Mouse (Mus musculus) intestine, embryonic 16.5 days (tissue): Measurements from ENCODE around the gene Kdm5b. TPM values are rescaled to one million over a fixed set of nuclear protein-coding genes. Genes with fewer than 3 reads are reported as not detected.

Source experiments
- ATAC-seq: fragments of 200-750 bp; cut with Nextera tagmentation; 2 replicates; pipeline ENCODE4 v1.8.0; 2017; ENCODE audit warnings: moderate TSS enrichment, moderate library complexity
- H3K27ac ChIP-seq: fragments of 300-500 bp; sonication (generic); 2 replicates; pipeline ENCODE4 v1.5.1; 2014; ENCODE audit warnings: mild to moderate bottlenecking, low read length
- H3K27me3 ChIP-seq: fragments of 300-500 bp; sonication (generic); replicated peaks from 2 replicates; pipeline ENCODE4 v1.6.1; 2014; ENCODE audit warnings: low read length, control low read depth, mixed read lengths; ENCODE audit not compliant: control insufficient read depth, insufficient read depth
- H3K36me3 ChIP-seq: fragments of 300-500 bp; sonication (generic); 2 replicates; pipeline ENCODE4 v1.6.1; 2014; ENCODE audit warnings: low read length, control low read depth; ENCODE audit not compliant: control insufficient read depth, insufficient read depth
- H3K4me1 ChIP-seq: fragments of 300-500 bp; sonication (generic); 2 replicates; pipeline ENCODE4 v1.6.1; 2014; ENCODE audit warnings: low read length, control low read depth, mixed read lengths; ENCODE audit not compliant: control insufficient read depth, insufficient read depth
- H3K4me2 ChIP-seq: fragments of 300-500 bp; sonication (generic); 2 replicates; pipeline ENCODE4 v1.6.1; 2014; ENCODE audit warnings: low read depth, low read length, control low read depth
- H3K4me3 ChIP-seq: fragments of 300-500 bp; sonication (generic); 2 replicates; pipeline ENCODE4 v1.5.1; 2014; ENCODE audit warnings: mild to moderate bottlenecking, low read length
- H3K9ac ChIP-seq: fragments of 300-500 bp; sonication (generic); 2 replicates; pipeline ENCODE4 v1.6.1; 2014; ENCODE audit warnings: low read depth, low read length
- H3K9me3 ChIP-seq: fragments of 300-500 bp; sonication (generic); 2 replicates; pipeline ENCODE4 v1.6.1; 2016; ENCODE audit warnings: low read length, control low read depth; ENCODE audit not compliant: control insufficient read depth
- WGBS: fragments of 180-500 bp; shearing (Covaris S2); extraction: QIAGEN DNeasy Blood & Tissue Kit; methylation state at CpG from one replicate; pipeline ENCODE4 v1.1.7; 2014; 5-methylcytosine and 5-hydroxymethylcytosine counted together
- polyA plus RNA-seq: library from polyadenylated mRNA; unstranded; fragments of >200 nt; fragmentation: Nextera tagmentation; extraction: Ambion mirVana; gene quantifications from 2 replicates; pipeline ENCODE4 v1.2.1, GENCODE M21; 2015

Gene Kdm5b
- polyA plus RNA-seq, 1 experiment from 2014 or later: 26.3 TPM

DNA sequence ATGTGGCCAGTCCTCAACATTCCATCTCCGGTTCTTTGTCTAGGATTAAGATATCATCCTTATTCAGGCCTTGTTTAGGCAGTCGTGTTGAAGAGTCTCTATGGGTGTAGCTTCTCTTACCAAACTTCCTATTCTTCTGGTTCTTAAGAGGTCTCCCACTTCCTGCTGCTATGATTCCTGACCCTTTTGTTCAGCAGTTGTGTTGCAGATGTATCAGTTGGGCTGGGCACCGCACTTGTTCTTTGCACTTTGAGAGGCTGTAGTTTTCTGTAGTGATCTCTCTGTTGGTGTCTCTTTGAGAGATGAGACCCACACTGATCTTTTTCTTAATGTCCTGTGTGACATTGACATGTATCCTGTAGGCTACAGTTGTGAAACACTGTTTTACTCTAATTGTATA, 10.7 kb downstream of the Kdm5b start:
- no peaks in the 10 kb centered on the region for H3K9me3 ChIP-seq
- no peaks in the 10 kb centered on the region for H3K36me3 ChIP-seq
- no peak overlapping the region for H3K4me3 ChIP-seq
- H3K4me1 ChIP-seq: 0 out of 2 replicates have a peak, but pooled peaks cover 4% of the 10 kb centered on the region
- H3K9ac ChIP-seq: no peak overlapping the region
- no peak for ATAC-seq
- H3K27ac ChIP-seq: no peak overlapping the region
- no peak overlapping the region for H3K4me2 ChIP-seq
- no peaks in the 10 kb centered on the region for H3K27me3 ChIP-seq
- 75% methylated on average over 3 of the region's 3 CpGs for WGBS

DNA sequence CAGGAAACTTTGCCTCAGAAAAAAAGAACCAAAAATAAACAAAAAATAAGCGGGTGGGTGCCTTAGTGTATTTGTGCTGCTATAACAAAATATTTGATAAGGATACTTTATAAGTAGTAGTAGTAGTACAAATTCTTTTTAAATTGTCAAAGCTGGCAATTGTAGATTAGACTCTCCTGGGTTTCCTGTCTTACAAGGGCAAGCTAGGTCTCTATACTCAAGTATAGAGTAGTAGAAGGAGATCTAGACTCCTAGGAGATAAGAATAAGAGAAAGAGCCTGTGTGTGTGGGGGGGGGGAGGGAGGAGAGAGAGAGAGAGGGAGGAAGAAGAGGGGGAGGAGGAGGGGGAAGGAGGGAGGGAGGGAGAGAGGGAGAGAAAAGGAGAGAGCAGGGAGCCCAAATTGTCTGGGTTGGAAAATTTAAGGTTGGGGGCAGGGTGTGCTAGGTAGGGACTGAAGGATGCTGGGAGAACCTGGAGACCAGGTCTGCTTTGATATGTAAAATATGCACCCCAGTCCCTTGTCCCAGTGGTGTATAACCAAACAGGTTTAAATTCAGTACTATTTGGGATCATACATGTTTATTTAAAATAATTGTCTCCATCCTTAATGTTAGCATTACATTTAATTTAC, 13.4 kb downstream of the Kdm5b start:
- 63% methylated on average over 1 of the region's 1 CpGs for whole genome bisulfite sequencing

DNA sequence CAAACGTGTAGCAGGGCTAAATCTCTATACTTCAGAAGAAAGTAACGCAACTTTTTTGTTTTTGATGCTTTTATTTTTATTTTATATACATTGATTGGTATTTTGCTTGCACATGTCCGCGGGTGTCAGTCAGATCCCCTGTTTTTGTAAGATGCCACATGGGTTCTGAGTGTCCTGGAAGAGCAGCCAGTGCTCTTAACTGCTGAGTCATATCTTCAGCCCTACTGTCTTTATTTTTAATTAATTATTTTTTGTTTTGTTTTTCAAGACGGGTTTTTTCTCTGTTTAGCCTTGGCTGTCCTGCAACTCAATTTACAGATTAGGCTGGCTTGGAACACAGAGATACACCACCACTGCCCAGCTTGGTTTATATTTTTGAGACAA, 14.0 kb downstream of the Kdm5b start:
- no peaks in the 10 kb centered on the region for H3K4me1 ChIP-seq
- no peak overlapping the region for H3K9ac ChIP-seq
- H3K9me3 ChIP-seq: no peaks in the 10 kb centered on the region
- no peak overlapping the region for H3K4me3 ChIP-seq
- no peaks in the 10 kb centered on the region for H3K27me3 ChIP-seq
- no peak overlapping the region for H3K4me2 ChIP-seq
- no peaks in the 10 kb centered on the region for H3K36me3 ChIP-seq
- ATAC-seq: no peak
- WGBS: 72% methylated on average over 5 of the region's 5 CpGs
- H3K27ac ChIP-seq: no peak overlapping the region

More for the DNA sequence above, 13.4 kb downstream of the Kdm5b start:
- no peak overlapping the region for H3K4me3 ChIP-seq
- no peaks in the 10 kb centered on the region for H3K9me3 ChIP-seq
- no peaks in the 10 kb centered on the region for H3K4me1 ChIP-seq
- no peak overlapping the region for H3K9ac ChIP-seq
- H3K27ac ChIP-seq: no peak overlapping the region
- H3K4me2 ChIP-seq: no peak overlapping the region
- no peak for ATAC-seq
- H3K36me3 ChIP-seq: no peaks in the 10 kb centered on the region
- H3K27me3 ChIP-seq: no peaks in the 10 kb centered on the region

DNA sequence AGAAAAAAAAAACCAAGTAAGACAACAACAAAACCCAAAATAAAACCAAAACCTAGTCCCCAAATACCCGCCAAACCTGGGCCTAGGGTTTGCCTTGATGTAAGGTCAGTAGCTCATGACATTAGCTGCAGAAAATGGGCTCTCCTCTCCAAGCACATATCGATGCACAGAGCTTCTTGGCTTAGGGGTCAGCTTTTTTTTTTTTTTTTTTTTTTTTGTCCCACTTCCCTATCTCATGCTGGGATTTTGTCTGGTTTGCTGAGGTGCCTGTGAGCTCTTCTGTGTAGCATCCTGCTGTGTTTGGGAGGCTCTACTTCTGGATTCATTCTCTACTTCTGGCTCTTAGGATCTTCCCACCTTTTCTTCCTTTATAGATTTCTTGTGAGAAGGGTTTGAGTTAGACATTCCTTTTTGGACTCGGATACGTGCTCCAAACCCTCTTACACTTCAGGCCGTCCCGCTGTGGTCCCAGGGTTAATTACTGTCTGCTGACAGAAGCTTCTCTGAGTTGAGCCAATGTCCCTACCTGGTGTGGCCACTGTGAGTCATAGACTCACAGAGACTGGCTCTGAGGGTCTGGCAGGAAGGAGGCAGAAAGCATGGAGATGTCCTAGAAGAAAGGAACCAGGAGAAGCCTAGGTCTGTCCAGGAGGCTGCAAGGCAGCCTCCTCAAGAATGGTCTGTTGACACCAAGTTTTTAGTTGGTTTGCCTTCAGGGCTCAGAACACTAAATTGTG, 17.6 kb downstream of the Kdm5b start:
- ATAC-seq: no peak
- Histone ChIP-seq H3K9ac (no peak overlapping the region), H3K27ac (no peak overlapping the region)

DNA sequence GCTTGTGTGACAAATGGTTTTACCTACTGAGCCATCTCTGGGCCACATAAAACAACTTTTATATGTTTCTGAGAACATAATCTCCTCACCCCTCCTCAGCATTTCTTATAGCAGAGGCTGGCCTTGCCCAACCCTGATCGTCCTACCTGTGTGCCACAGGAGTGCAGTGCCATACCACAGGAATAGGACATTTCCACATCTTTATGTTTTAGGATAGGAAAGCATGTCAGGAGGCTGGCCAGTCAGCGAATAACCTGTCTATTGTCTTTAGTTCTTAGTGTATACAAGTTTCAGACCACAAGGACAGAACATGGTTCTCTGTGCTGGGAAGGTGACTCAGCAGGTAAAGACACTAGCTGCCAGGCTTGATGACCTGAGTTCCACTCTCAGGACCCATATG, 20.8 kb downstream of the Kdm5b start:
- Histone ChIP-seq H3K27me3 (no peaks in the 10 kb centered on the region), H3K27ac (no peak overlapping the region), H3K4me2 (no peak overlapping the region), H3K9me3 (no peaks in the 10 kb centered on the region), H3K36me3 (no peaks in the 10 kb centered on the region), H3K4me1 (peaks cover 13% of the 10 kb centered on the region), H3K9ac (no peak overlapping the region), H3K4me3 (no peak overlapping the region)
- WGBS: 86% methylated on average over 2 of the region's 2 CpGs
- ATAC-seq: no peak

More for the DNA sequence above, 17.6 kb downstream of the Kdm5b start:
- Histone ChIP-seq H3K4me2 (no peak overlapping the region), H3K4me1 (peaks cover 1% of the 10 kb centered on the region; the same call in 1 of the 2 replicates), H3K9me3 (no peaks in the 10 kb centered on the region), H3K4me3 (no peak overlapping the region), H3K27me3 (no peaks in the 10 kb centered on the region), H3K36me3 (no peaks in the 10 kb centered on the region)
- WGBS: 87% methylated on average over 6 of the region's 6 CpGs

DNA sequence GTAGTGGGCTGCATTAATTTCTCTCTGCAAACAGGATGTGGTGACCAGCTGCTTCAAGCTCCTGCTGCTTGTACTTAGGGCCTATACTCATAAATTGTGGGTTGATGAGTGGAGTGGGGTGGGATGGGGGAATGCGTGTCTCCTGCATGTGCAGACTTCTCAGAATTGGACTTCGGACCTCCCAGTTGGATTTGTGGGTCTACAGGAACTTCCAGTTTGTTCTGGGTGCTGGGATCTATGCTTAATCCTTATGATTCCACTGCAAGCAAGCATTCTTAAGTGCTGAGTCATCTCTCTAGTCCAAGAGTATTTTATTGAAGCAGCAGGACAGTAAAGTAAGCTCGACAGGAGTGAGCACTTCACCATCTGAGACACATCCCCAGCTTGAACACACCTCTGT, 23.6 kb downstream of the Kdm5b start:
- Histone ChIP-seq H3K9ac (no peak overlapping the region), H3K4me1 (peaks cover 13% of the 10 kb centered on the region), H3K9me3 (no peaks in the 10 kb centered on the region), H3K4me2 (no peak overlapping the region), H3K27ac (no peak overlapping the region), H3K27me3 (no peaks in the 10 kb centered on the region), H3K36me3 (no peaks in the 10 kb centered on the region), H3K4me3 (no peak overlapping the region)
- ATAC-seq: peak; percentile 87
- WGBS: 24% methylated on average over 3 of the region's 3 CpGs

DNA sequence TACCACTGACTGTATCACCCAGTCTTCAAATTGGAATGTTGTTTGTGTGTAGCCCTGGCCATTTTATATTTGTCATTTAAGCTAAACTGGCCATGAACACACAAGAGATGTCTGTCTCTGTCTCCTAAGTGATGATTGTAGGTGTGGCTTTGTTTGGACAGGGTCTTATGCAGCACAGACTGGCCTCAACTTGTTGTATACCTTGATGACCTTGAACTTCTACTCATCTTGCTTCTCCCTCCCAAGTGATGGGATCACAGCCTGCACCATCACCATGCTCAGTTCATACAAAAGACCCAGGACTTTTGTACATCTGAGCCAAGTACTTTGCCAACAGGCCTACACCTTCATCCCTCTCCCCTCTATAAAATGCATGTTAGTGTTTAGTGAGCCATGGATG, 29.7 kb downstream of the Kdm5b start:
- no peaks in the 10 kb centered on the region for H3K4me1 ChIP-seq
- no peak overlapping the region for H3K4me2 ChIP-seq
- H3K27ac ChIP-seq: no peak overlapping the region
- no peaks in the 10 kb centered on the region for H3K9me3 ChIP-seq
- no peak overlapping the region for H3K4me3 ChIP-seq
- no peak overlapping the region for H3K9ac ChIP-seq
- 0 out of 2 replicates have a peak, but pooled peaks cover 2% of the 10 kb centered on the region for H3K36me3 ChIP-seq
- H3K27me3 ChIP-seq: no peaks in the 10 kb centered on the region
- no peak for ATAC-seq

DNA sequence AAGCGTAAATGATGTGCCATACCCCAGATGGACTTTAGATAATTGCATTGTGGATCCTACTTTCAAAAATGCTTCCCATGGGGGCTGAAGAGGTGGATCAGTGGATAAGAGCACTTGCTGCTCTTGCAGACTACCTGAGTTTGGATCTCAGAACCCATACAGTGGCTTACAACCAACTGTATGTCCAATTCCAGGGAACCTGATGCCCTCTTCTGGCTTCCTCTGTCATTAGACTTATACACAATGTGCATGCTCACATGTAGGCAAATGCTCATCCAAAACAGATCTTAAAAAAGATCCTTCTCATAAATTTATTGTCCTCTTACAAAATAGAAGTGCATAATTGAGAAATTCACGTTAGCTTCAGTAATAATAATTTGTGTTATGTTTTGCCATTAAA, 31.8 kb downstream of the Kdm5b start:
- Histone ChIP-seq H3K4me1 (no peaks in the 10 kb centered on the region), H3K4me3 (no peak overlapping the region), H3K9ac (no peak overlapping the region), H3K4me2 (no peak overlapping the region), H3K36me3 (0 out of 2 replicates have a peak, but pooled peaks cover 2% of the 10 kb centered on the region), H3K27me3 (no peaks in the 10 kb centered on the region), H3K27ac (no peak overlapping the region), H3K9me3 (no peaks in the 10 kb centered on the region)
- no peak for ATAC-seq
- WGBS: 87% methylated on average over 2 of the region's 2 CpGs

DNA sequence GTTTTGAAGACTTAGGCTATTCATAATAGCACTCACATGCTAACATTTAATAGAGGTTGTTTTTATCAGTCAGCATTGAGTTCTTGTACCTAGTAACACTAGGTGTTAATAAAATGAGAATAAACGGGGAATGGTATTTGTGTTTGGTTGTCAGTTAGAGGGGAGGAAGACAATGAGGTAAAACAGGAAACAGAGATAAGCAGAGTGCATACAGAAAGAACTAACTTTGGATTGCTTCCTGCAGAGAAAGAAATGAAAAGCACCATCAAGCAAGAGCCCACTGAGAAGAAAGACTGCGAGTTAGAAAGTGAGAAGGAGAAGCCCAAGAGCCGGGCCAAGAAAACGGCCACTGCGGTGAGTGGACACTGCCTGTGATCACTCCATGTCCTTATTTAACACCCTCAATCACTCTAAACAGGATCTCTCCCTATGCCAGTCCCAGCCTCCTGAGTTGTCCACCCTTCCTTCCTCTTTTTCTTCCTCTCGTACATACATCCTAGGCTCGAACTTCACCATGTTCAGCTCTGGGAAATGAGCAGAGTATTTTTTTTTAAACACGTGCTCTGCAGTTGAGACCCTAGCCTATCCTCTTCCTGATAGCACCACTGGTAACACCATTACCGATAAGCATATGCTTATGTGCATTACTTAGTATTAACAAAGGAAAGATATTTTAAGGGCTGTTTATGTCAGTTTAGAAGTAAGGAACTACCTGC, 37.5 kb downstream of the Kdm5b start:
- Histone ChIP-seq H3K27me3 (no peaks in the 10 kb centered on the region), H3K4me2 (no peak overlapping the region), H3K9me3 (no peaks in the 10 kb centered on the region), H3K9ac (no peak overlapping the region), H3K27ac (no peak overlapping the region), H3K36me3 (peaks cover 5% of the 10 kb centered on the region), H3K4me1 (no peaks in the 10 kb centered on the region), H3K4me3 (no peak overlapping the region)
- ATAC-seq: no peak
- WGBS: 85% methylated on average over 9 of the region's 9 CpGs
